Mouse (Mus musculus) CH12.LX (cell line): ENCODE measurements around the gene Ptpn23. TPM values are rescaled to one million over a fixed set of nuclear protein-coding genes. Genes with fewer than 3 reads are reported as not detected.

ENCODE experiments used
- DNase-seq: peaks from one replicate; pipeline ENCODE4 v3.0.0-alpha.2; 2013; ENCODE audit errors: extremely low read depth
- H3K27ac ChIP-seq: 2 replicates; pipeline ENCODE4 v1.5.1; 2012; ENCODE audit warnings: low read depth, mild to moderate bottlenecking, control low read depth, moderate library complexity; ENCODE audit not compliant: insufficient read depth
- H3K27me3 ChIP-seq: replicated peaks from 2 replicates; pipeline ENCODE3; 2012; ENCODE audit warnings: inconsistent platforms
- H3K36me3 ChIP-seq, 2 experiments: replicated peaks in 1 of 2; 2 replicates each; pipeline versions ENCODE3 to v1.6.1; 2012; ENCODE audit warnings: inconsistent platforms in 1 of 2, low read length in 1 of 2, mild to moderate bottlenecking in 1 of 2, mixed read lengths in 1 of 2, moderate library complexity in 1 of 2; ENCODE audit not compliant: control insufficient read depth in 1 of 2, insufficient read depth in 1 of 2
- H3K4me1 ChIP-seq, 2 experiments: 2 replicates each; pipeline ENCODE4 v1.6.1; 2012; ENCODE audit warnings: inconsistent platforms in 1 of 2, moderate library complexity in 1 of 2; ENCODE audit not compliant: insufficient read depth in 2 of 2, control insufficient read depth in 1 of 2
- H3K4me2 ChIP-seq: 2 replicates; pipeline ENCODE4 v1.6.1; 2012; ENCODE audit warnings: low read depth, mild to moderate bottlenecking, control low read depth; ENCODE audit not compliant: poor library complexity, insufficient read depth, severe bottlenecking
- H3K4me3 ChIP-seq, 3 experiments: fragments of 150-350 bp in 1 of 3; sonication (generic) in 1 of 3; replicated peaks in 1 of 3; 2 replicates each; pipeline versions ENCODE3 to v1.5.1; 2011 to 2012; ENCODE audit warnings: low read depth in 2 of 3, low read length in 2 of 3, mild to moderate bottlenecking in 2 of 3, moderate library complexity in 2 of 3, control low read depth in 1 of 3, improper control_type of control experiment in 1 of 3, inconsistent platforms in 1 of 3, mixed read lengths in 1 of 3; ENCODE audit not compliant: poor library complexity in 1 of 3
- H3K79me2 ChIP-seq: replicated peaks from 2 replicates; pipeline ENCODE4 v1.6.1; 2012; ENCODE audit warnings: mild to moderate bottlenecking, moderate library complexity; ENCODE audit not compliant: control insufficient read depth, poor library complexity, insufficient read depth, severe bottlenecking; ENCODE audit errors: extremely low read depth
- H3K9ac ChIP-seq: 2 replicates; pipeline ENCODE4 v1.6.1; 2012; ENCODE audit warnings: low read depth, mild to moderate bottlenecking, control low read depth, moderate library complexity; ENCODE audit not compliant: insufficient read depth
- H3K9me3 ChIP-seq: replicated peaks from 2 replicates; pipeline ENCODE3; 2012; ENCODE audit warnings: low read length, inconsistent platforms, mixed read lengths
- BHLHE40 ChIP-seq: IDR thresholded peaks from 2 replicates; pipeline ENCODE4 v1.6.1; 2011; ENCODE audit warnings: mild to moderate bottlenecking, low read depth, low read length, improper control_type of control experiment
- CHD1 ChIP-seq: IDR thresholded peaks from 2 replicates; pipeline ENCODE4 v1.6.1; 2012; ENCODE audit warnings: low read depth, low read length, improper control_type of control experiment, inconsistent platforms
- CHD2 ChIP-seq: IDR thresholded peaks from 2 replicates; pipeline ENCODE4 v1.6.1; 2011; ENCODE audit warnings: low read length, improper control_type of control experiment
- CTCF ChIP-seq, 2 experiments: IDR thresholded peaks in 1 of 2; conservative IDR thresholded peaks in 1 of 2; 2 replicates each; pipeline ENCODE4 v1.5.1; 2011 to 2012; ENCODE audit warnings: low read depth in 2 of 2, low read length in 2 of 2, improper control_type of control experiment in 1 of 2, inconsistent platforms in 1 of 2, mild to moderate bottlenecking in 1 of 2, moderate library complexity in 1 of 2
- E2F4 ChIP-seq: IDR thresholded peaks from 2 replicates; pipeline ENCODE4 v1.6.1; 2011; ENCODE audit warnings: low read depth, low read length, improper control_type of control experiment; ENCODE audit not compliant: insufficient replicate concordance
- EP300 ChIP-seq: IDR thresholded peaks from 2 replicates; pipeline ENCODE4 v1.6.1; 2011; ENCODE audit warnings: low read length, improper control_type of control experiment
- ETS1 ChIP-seq: conservative IDR thresholded peaks from 2 replicates; pipeline ENCODE4 v1.6.1; 2012; ENCODE audit warnings: low read depth, mild to moderate bottlenecking, inconsistent platforms, low read length, improper control_type of control experiment, moderate library complexity
- GABPA ChIP-seq: IDR thresholded peaks from 2 replicates; pipeline ENCODE4 v1.6.1; 2012; ENCODE audit warnings: low read depth, low read length, improper control_type of control experiment, inconsistent platforms; ENCODE audit not compliant: insufficient replicate concordance
- HCFC1 ChIP-seq: IDR thresholded peaks from 2 replicates; pipeline ENCODE4 v1.6.1; 2012; ENCODE audit warnings: low read depth, mild to moderate bottlenecking, inconsistent platforms, low read length, improper control_type of control experiment
- JUND ChIP-seq: conservative IDR thresholded peaks from 2 replicates; pipeline ENCODE4 v1.6.1; 2011; ENCODE audit warnings: low read depth, low read length, improper control_type of control experiment
- KAT2A ChIP-seq: IDR thresholded peaks from 2 replicates; pipeline ENCODE4 v1.6.1; 2012; ENCODE audit warnings: low read length, improper control_type of control experiment, inconsistent platforms; ENCODE audit not compliant: insufficient replicate concordance
- MAFK ChIP-seq: IDR thresholded peaks from 2 replicates; pipeline ENCODE4 v1.6.1; 2011; ENCODE audit warnings: low read length, improper control_type of control experiment; ENCODE audit not compliant: insufficient replicate concordance
- MAX ChIP-seq: IDR thresholded peaks from 2 replicates; pipeline ENCODE4 v1.6.1; 2011; ENCODE audit warnings: low read length, improper control_type of control experiment
- MAZ ChIP-seq: IDR thresholded peaks from 2 replicates; pipeline ENCODE4 v1.6.1; 2012; ENCODE audit warnings: low read depth, mild to moderate bottlenecking, inconsistent platforms, low read length, improper control_type of control experiment, moderate library complexity
- MEF2A ChIP-seq: IDR thresholded peaks from 2 replicates; pipeline ENCODE4 v1.6.1; 2014; ENCODE audit warnings: low read depth, mild to moderate bottlenecking, inconsistent platforms, low read length, improper control_type of control experiment, borderline replicate concordance
- MXI1 ChIP-seq: IDR thresholded peaks from 2 replicates; pipeline ENCODE4 v1.6.1; 2011; ENCODE audit warnings: mild to moderate bottlenecking, low read depth, low read length, improper control_type of control experiment
- NELFE ChIP-seq: IDR thresholded peaks from 2 replicates; pipeline ENCODE4 v1.6.1; 2011; ENCODE audit warnings: low read depth, low read length, improper control_type of control experiment
- NRF1 ChIP-seq: IDR thresholded peaks from 2 replicates; pipeline ENCODE4 v1.6.1; 2014; ENCODE audit warnings: low read depth, mild to moderate bottlenecking, inconsistent platforms, low read length, improper control_type of control experiment, moderate library complexity
- PAX5 ChIP-seq: IDR thresholded peaks from 2 replicates; pipeline ENCODE4 v1.6.1; 2012; ENCODE audit warnings: low read length, inconsistent platforms, mixed read lengths
- POLR2A ChIP-seq: IDR thresholded peaks from 2 replicates; pipeline ENCODE4 v1.6.1; 2011; ENCODE audit warnings: low read depth, mild to moderate bottlenecking, improper control_type of control experiment, low read length
- POLR2AphosphoS2 ChIP-seq: IDR thresholded peaks from 2 replicates; pipeline ENCODE4 v1.6.1; 2011; ENCODE audit warnings: low read depth, low read length, improper control_type of control experiment
- RCOR1 ChIP-seq: conservative IDR thresholded peaks from 2 replicates; pipeline ENCODE4 v1.6.1; 2012; ENCODE audit warnings: low read depth, mild to moderate bottlenecking, inconsistent platforms, low read length, improper control_type of control experiment
- SIN3A ChIP-seq: IDR thresholded peaks from 2 replicates; pipeline ENCODE4 v1.6.1; 2012; ENCODE audit warnings: low read length, improper control_type of control experiment, inconsistent platforms
- TBP ChIP-seq: conservative IDR thresholded peaks from 2 replicates; pipeline ENCODE4 v1.6.1; 2011; ENCODE audit warnings: low read depth, low read length, improper control_type of control experiment
- TCF12 ChIP-seq: IDR thresholded peaks from 2 replicates; pipeline ENCODE4 v1.6.1; 2014; ENCODE audit warnings: low read depth, mild to moderate bottlenecking, inconsistent platforms, low read length, improper control_type of control experiment
- UBTF ChIP-seq: IDR thresholded peaks from 2 replicates; pipeline ENCODE4 v1.6.1; 2012; ENCODE audit warnings: low read depth, mild to moderate bottlenecking, inconsistent platforms, low read length, improper control_type of control experiment, moderate library complexity
- USF1 ChIP-seq: IDR thresholded peaks from 2 replicates; pipeline ENCODE4 v1.6.1; 2014; ENCODE audit warnings: low read depth, mild to moderate bottlenecking, inconsistent platforms, low read length, improper control_type of control experiment
- USF2 ChIP-seq: conservative IDR thresholded peaks from 2 replicates; pipeline ENCODE4 v1.6.1; 2011; ENCODE audit warnings: low read depth, low read length, improper control_type of control experiment
- ZKSCAN1 ChIP-seq: IDR thresholded peaks from 2 replicates; pipeline ENCODE4 v1.6.1; 2012; ENCODE audit warnings: low read depth, inconsistent platforms, low read length, improper control_type of control experiment, borderline replicate concordance
- ZMIZ1 ChIP-seq: IDR thresholded peaks from 2 replicates; pipeline ENCODE4 v1.6.1; 2012; ENCODE audit warnings: low read depth, mild to moderate bottlenecking, inconsistent platforms, low read length, improper control_type of control experiment
- ZNF384 ChIP-seq: IDR thresholded peaks from 2 replicates; pipeline ENCODE4 v1.6.1; 2012; ENCODE audit warnings: low read depth, low read length, improper control_type of control experiment, inconsistent platforms
- dilution Hi-C: fragments of 300-500 bp; cut with MboI; formaldehyde crosslinking; loops from 2 replicates; pipeline ENCODE4 v1.14.3; 2020; ENCODE audit warnings: low sequenced_read_pairs; ENCODE audit not compliant: extremely low pct_unique_long_range_greater_than_20kb, extremely low pct_ligation_motif_present
- in situ Hi-C: fragments of 300-500 bp; cut with MboI; formaldehyde crosslinking; loops from 3 replicates; pipeline ENCODE4 v1.14.3; 2019; ENCODE audit warnings: low sequenced_read_pairs, low pct_ligation_motif_present, low pct_unique_long_range_greater_than_20kb, mixed read lengths
- polyA plus RNA-seq: library from polyadenylated mRNA; unstranded; fragments of >175 nt; gene quantifications from 2 replicates; pipeline ENCODE4 v1.2.1, GENCODE M21; 2012; ENCODE audit warnings: low read depth; ENCODE audit not compliant: insufficient read length
- total RNA-seq, 2 experiments: library from RNA; depleted of rRNA; stranded (reverse); fragments of 300-350 nt in 1 of 2; fragments of >200 nt in 1 of 2; gene quantifications; 2 replicates each; pipeline ENCODE4 v1.2.3; 2012 to 2014

Gene Ptpn23
- total and polyA plus RNA-seq, 3 experiments = 3.4 to 41.7 (median 12.7) TPM

DNA sequence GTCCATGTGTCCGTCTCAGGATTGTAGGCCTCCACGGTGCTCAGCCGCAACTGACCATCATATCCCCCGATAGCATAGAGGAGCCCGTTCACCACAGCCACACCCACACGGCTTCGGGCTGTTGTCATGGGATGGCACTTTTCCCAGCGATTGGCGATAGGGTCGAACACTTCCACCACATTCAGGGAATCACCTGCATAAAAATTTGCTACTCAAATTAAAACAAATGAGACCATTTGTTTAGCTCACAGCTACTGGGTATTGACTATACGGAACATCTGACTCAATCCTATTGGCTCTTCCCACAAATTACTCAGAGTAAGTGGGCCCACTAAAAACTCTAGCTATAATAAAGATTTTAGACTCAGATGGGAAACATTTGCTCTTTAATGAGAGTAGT, 28.0 kb upstream of the Ptpn23 start:
- Histone ChIP-seq H3K4me2 (no peak overlapping the region), H3K4me1 (peaks cover 30 to 88% of the 10 kb centered on the region in 2 experiments), H3K9me3 (no peaks in the 10 kb centered on the region), H3K4me3 (peak overlapping the region in 2 of 3 experiments; percentile 5 to 39), H3K27ac (no peak overlapping the region; the same call in 1 of the 2 replicates), H3K9ac (no peak overlapping the region), H3K79me2 (no peaks in the 10 kb centered on the region), H3K27me3 (no peaks in the 10 kb centered on the region), H3K36me3 (peaks cover 7 to 50% of the 10 kb centered on the region in 2 experiments)
- peak; percentile 53 for DNase-seq
- dilution Hi-C loops (no loop called here), in situ Hi-C loops (no loop called here)
- TF ChIP-seq ETS1 = peak; percentile 57; the same call in 1 of the 2 replicates
- no peak for TF ChIP-seq PAX5
- no peak for TF ChIP-seq RCOR1
- no peak for TF ChIP-seq NELFE
- peak; percentile 26; the same call in 1 of the 2 replicates for TF ChIP-seq JUND
- no peak for TF ChIP-seq MXI1
- TF ChIP-seq MAX = no peak
- TF ChIP-seq POLR2A = no peak
- no peak for TF ChIP-seq BHLHE40
- TF ChIP-seq ZNF384 = no peak
- TF ChIP-seq E2F4 = no peak
- TF ChIP-seq POLR2AphosphoS2 = no peak
- TF ChIP-seq CTCF (conservative IDR thresholded peaks at IDR 0.05 in 1 of 2, IDR thresholded peaks at IDR 0.05 in 1 of 2; ENCODE audit: low read depth in 2 of 2, low read length in 2 of 2) = no peak
- no peak for TF ChIP-seq TCF12
- TF ChIP-seq NRF1 = no peak
- TF ChIP-seq EP300 = 0 out of 2 replicates have a peak, but pooled peaks have one; percentile 35
- no peak for TF ChIP-seq MAZ

GRCm38 (mm10) chr9:110433045-110433444, 25.0 kb upstream of the Ptpn23 start:
- Histone ChIP-seq H3K4me3 (no peak overlapping the region), H3K9me3 (no peaks in the 10 kb centered on the region), H3K27me3 (no peaks in the 10 kb centered on the region), H3K79me2 (no peaks in the 10 kb centered on the region), H3K4me2 (peak overlapping the region; percentile 41; the same call in 1 of the 2 replicates), H3K4me1 (peaks cover 26 to 67% of the 10 kb centered on the region in 2 experiments), H3K9ac (peak overlapping the region; percentile 51; the same call in 1 of the 2 replicates), H3K27ac (peak overlapping the region; percentile 80; the same call in 1 of the 2 replicates), H3K36me3 (peaks cover 24 to 70% of the 10 kb centered on the region in 2 experiments)
- in situ Hi-C loops = no loop called here
- dilution Hi-C loops = no loop called here
- peak; percentile 79 for DNase-seq
- TF ChIP-seq BHLHE40 (peak; percentile 80), MXI1 (no peak; the same call in 1 of the 2 replicates), PAX5 (no peak), SIN3A (peak; percentile 77), USF1 (no peak), GABPA (no peak), MAZ (0 out of 2 replicates have a peak, but pooled peaks have one; percentile 62), HCFC1 (no peak), UBTF (no peak), MAFK (peak; percentile 82), MEF2A (peak; percentile 93), USF2 (no peak), CHD2 (peak; percentile 74), POLR2A (peak; percentile 17; the same call in 1 of the 2 replicates), TBP (peak; percentile 46; the same call in 1 of the 2 replicates), CHD1 (peak; percentile 31; the same call in 1 of the 2 replicates), ZKSCAN1 (no peak), KAT2A (0 out of 2 replicates have a peak, but pooled peaks have one; percentile 47), TCF12 (peak; percentile 88), JUND (peak; percentile 88), ETS1 (peak; percentile 86), CTCF (conservative IDR thresholded peaks at IDR 0.05 in 1 of 2, IDR thresholded peaks at IDR 0.05 in 1 of 2; ENCODE audit: low read depth in 2 of 2, low read length in 2 of 2) (no peak), MAX (peak; percentile 87), ZNF384 (peak; percentile 47), E2F4 (no peak), ZMIZ1 (peak; percentile 55; the same call in 1 of the 2 replicates)
